Comparison of ENCODE assay signal across 24 mouse cellular contexts in the genomic region with DNA sequence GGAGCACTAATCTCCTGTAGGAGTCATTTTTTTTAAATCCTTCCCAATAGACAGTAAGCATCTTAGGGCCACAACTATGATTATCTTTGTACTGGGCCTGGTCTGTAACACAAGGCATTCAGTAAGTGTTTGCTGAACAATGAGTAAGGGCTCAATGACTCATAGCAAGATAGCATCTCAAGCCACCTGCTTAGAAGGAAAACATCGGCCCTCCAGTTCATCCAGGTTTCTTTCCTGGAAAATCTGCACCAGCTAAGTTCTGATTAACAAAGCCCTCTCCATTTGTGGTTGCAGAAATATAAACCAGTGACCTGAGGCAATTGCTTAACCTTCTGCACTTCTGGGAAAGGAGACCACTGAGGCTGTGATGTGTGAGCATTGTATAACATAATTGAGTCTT. TPM values are rescaled to one million over a fixed set of nuclear protein-coding genes. Genes with fewer than 3 reads are reported as not detected.
A peak's percentile ranks its signal among the peaks of the same experiment; 100 is the strongest.
DNase-seq lines count a peak whose midpoint lies in the region; ATAC-seq and TF ChIP-seq lines count a peak whose summit lies in the region.
"Had no signal": no experiment of that assay in that cellular context is flagged by ENCODE, and none has a peak within 500 bp of the region (broad histone marks: within the 10 kb centered on the region; RNA-seq: fewer than 3 reads in every experiment).

No protein-coding gene starts in this region.

- H3K36me3 ChIP-seq in kidney, embryonic 14.5 days (ENCODE audit: control insufficient read depth, insufficient read depth, low read length), result peaks cover 78% of the 10 kb centered on the region
- H3K36me3 ChIP-seq in kidney, adult 2 months (ENCODE audit: control insufficient read depth, insufficient read depth, low read length), result no peaks in the 10 kb centered on the region; the same call in 1 of the 2 replicates
- peaks cover 15% of the 10 kb centered on the region; the same call in 1 of the 2 replicates for H3K36me3 ChIP-seq in lung, postnatal 0 days (ENCODE audit: insufficient read depth, low read length)
- H3K36me3 ChIP-seq: hindbrain, embryonic 12.5 days had no signal

- no peak overlapping the region for H3K4me3 ChIP-seq in kidney, embryonic 14.5 days (ENCODE audit: low read length)
- no peak overlapping the region for H3K4me3 ChIP-seq in kidney, adult 2 months (ENCODE audit: insufficient read depth, low read depth, low read length)
- H3K4me3 ChIP-seq in lung, postnatal 0 days (ENCODE audit: low read depth, low read length), result no peak overlapping the region
- H3K4me3 ChIP-seq in embryonic fibroblast, embryonic 13.5 days (ENCODE audit: insufficient read depth, low read length), result no peak overlapping the region
- H3K4me3 ChIP-seq in left cerebral cortex, adult 2 months, result no peak overlapping the region
- H3K4me3 ChIP-seq: embryonic facial prominence, embryonic 13.5 days; gastrocnemius, adult 2 months; heart, embryonic 10.5 days; hindbrain, embryonic 12.5 days had no signal

- 87% methylated on average over 1 of the region's 1 CpGs for WGBS in kidney, embryonic 14.5 days
- WGBS in kidney, adult 2 months, result 78% methylated on average over 1 of the region's 1 CpGs
- WGBS in lung, postnatal 0 days, result 51% methylated on average over 1 of the region's 1 CpGs

- H3K4me2 ChIP-seq in kidney, embryonic 14.5 days (replicated peaks; ENCODE audit: low read depth, low read length), result no peak overlapping the region
- no peak overlapping the region for H3K4me2 ChIP-seq in lung, postnatal 0 days (replicated peaks; ENCODE audit: low read depth, low read length)
- H3K4me2 ChIP-seq: embryonic facial prominence, embryonic 13.5 days; hindbrain, embryonic 12.5 days had no signal

- no peak for ATAC-seq in kidney, embryonic 14.5 days (ENCODE audit: low FRiP score, low TSS enrichment)
- peak; percentile 49; the same call in 1 of the 2 replicates for ATAC-seq in lung, postnatal 0 days
- ATAC-seq: activated CD4-positive, CD25-positive, alpha-beta regulatory T cell, adult 4 months; forebrain, embryonic 14.5 days; hindbrain, embryonic 16.5 days had no signal

- 0 out of 2 replicates have a peak, but pooled peaks cover 5% of the 10 kb centered on the region for H3K4me1 ChIP-seq in kidney, embryonic 14.5 days (ENCODE audit: control insufficient read depth, insufficient read depth, low read length)
- H3K4me1 ChIP-seq in kidney, adult 2 months (ENCODE audit: control insufficient read depth, insufficient read depth, low read length), result peaks cover 3% of the 10 kb centered on the region; the same call in 1 of the 2 replicates
- peaks cover 8% of the 10 kb centered on the region; the same call in 1 of the 2 replicates for H3K4me1 ChIP-seq in lung, postnatal 0 days (ENCODE audit: insufficient read depth, low read depth, low read length)
- peaks cover 4% of the 10 kb centered on the region for H3K4me1 ChIP-seq in embryonic fibroblast, embryonic 13.5 days (ENCODE audit: control insufficient read depth, insufficient read depth, low read length)

- DNase-seq in kidney, adult 2 months, result no peak
- peak; percentile 41 for DNase-seq in lung, postnatal 0 days (ENCODE audit: low spot score)
- DNase-seq in lung, postnatal 4 days, result no peak
- DNase-seq in left cerebral cortex, adult 2 months (ENCODE audit: extremely low spot score in 1 of 2, low spot score in 2 of 2), result no peak
- DNase-seq in urinary bladder, postnatal 10 days (ENCODE audit: low spot score), result no peak
- no peak for DNase-seq in natural killer cell, adult 2 months (ENCODE audit: low spot score in 2 of 2)
- DNase-seq: adrenal gland, postnatal 25 days; cerebellum, adult 18-20 months; cerebellum, adult 9-11 months; cerebellum, postnatal 36 days; gastrocnemius, adult 2 months; gastrocnemius, postnatal 25 days; heart, postnatal 10 days; heart, postnatal 4 days had no signal

- no peak overlapping the region for H3K9ac ChIP-seq in kidney, embryonic 14.5 days (ENCODE audit: low read depth, low read length)
- H3K9ac ChIP-seq in lung, postnatal 0 days (replicated peaks; ENCODE audit: low read depth), result no peak overlapping the region
- H3K9ac ChIP-seq: embryonic facial prominence, embryonic 13.5 days; hindbrain, embryonic 12.5 days had no signal

- TF ChIP-seq CTCF in kidney, adult 2 months (conservative IDR thresholded peaks at IDR 0.05; ENCODE audit: insufficient read depth, insufficient read length, low read depth, low read length), result no peak
- no peak for TF ChIP-seq CTCF in lung, postnatal 0 days (IDR thresholded peaks at IDR 0.05)
- TF ChIP-seq CTCF in embryonic fibroblast, embryonic 13.5 days (IDR thresholded peaks at IDR 0.05; ENCODE audit: borderline replicate concordance, insufficient read depth, low read length), result no peak
- TF ChIP-seq CTCF in left cerebral cortex, adult 2 months (IDR thresholded peaks at IDR 0.05), result no peak

- H3K9me3 ChIP-seq in kidney, embryonic 14.5 days (ENCODE audit: control insufficient read depth, low read length), result no peaks in the 10 kb centered on the region
- H3K9me3 ChIP-seq in lung, postnatal 0 days (ENCODE audit: low read length), result no peaks in the 10 kb centered on the region
- H3K9me3 ChIP-seq: embryonic facial prominence, embryonic 13.5 days; heart, embryonic 10.5 days; hindbrain, embryonic 12.5 days had no signal

- no peaks in the 10 kb centered on the region for H3K27me3 ChIP-seq in kidney, embryonic 14.5 days (ENCODE audit: control insufficient read depth, insufficient read depth, low read length)
- H3K27me3 ChIP-seq in kidney, adult 2 months (replicated peaks; ENCODE audit: control insufficient read depth, insufficient read depth, low read length), result no peaks in the 10 kb centered on the region
- H3K27me3 ChIP-seq in lung, postnatal 0 days (replicated peaks; ENCODE audit: insufficient read depth, low read length), result no peaks in the 10 kb centered on the region
- H3K27me3 ChIP-seq: embryonic facial prominence, embryonic 13.5 days; hindbrain, embryonic 12.5 days had no signal

- intact Hi-C loops in left cerebral cortex, adult 2 months (cut with DNase I), result no loop called here

- TF ChIP-seq EP300 in lung, postnatal 0 days (IDR thresholded peaks at IDR 0.05), result no peak; the same call in 1 of the 2 replicates

- TF ChIP-seq POLR2A in kidney, adult 2 months (IDR thresholded peaks at IDR 0.05; ENCODE audit: low read depth, low read length), result no peak
- no peak for TF ChIP-seq POLR2A in embryonic fibroblast, embryonic 13.5 days (IDR thresholded peaks at IDR 0.05; ENCODE audit: low read depth, low read length)

- H3K27ac ChIP-seq in kidney, embryonic 14.5 days (ENCODE audit: low read depth, low read length), result peak overlapping the region; percentile 9; the same call in 1 of the 2 replicates
- no peak overlapping the region for H3K27ac ChIP-seq in kidney, adult 2 months (ENCODE audit: insufficient read depth, low read depth, low read length)
- H3K27ac ChIP-seq in lung, postnatal 0 days (ENCODE audit: low read length), result no peak overlapping the region
- peak overlapping the region; percentile 32; the same call in 1 of the 2 replicates for H3K27ac ChIP-seq in embryonic fibroblast, embryonic 13.5 days (ENCODE audit: insufficient read depth, low read length)
- H3K27ac ChIP-seq in left cerebral cortex, adult 2 months, result no peak overlapping the region
- H3K27ac ChIP-seq: embryonic facial prominence, embryonic 13.5 days; gastrocnemius, adult 2 months; heart, embryonic 10.5 days; hindbrain, embryonic 12.5 days had no signal

RNA-seq across cellular contexts. Expression of gene Gm15737, which starts 34.9 kb away (rescaled TPM):
- 0.26 and 0.27 TPM in 2 replicates for polyA plus RNA-seq in kidney, embryonic 14.5 days (2014; fragmentation: Nextera tagmentation; extraction: Ambion mirVana)
- polyA plus RNA-seq in kidney, adult 2 months (2012; rRNA removed), result 0.01 TPM in 1 of 2 replicates, not detected in the other
- polyA plus RNA-seq in lung, postnatal 0 days (2015; fragmentation: Nextera tagmentation; extraction: Ambion mirVana), result 0.05 TPM in 2 replicates
- polyA plus RNA-seq in embryonic fibroblast, embryonic 13.5 days (2011; ENCODE audit: insufficient read length, low read depth, missing spikeins), result not detected in 2 replicates
- not detected for total RNA-seq in left cerebral cortex, adult 2 months (2021)
- total RNA-seq: adrenal gland, adult 18-20 months; adrenal gland, postnatal 25 days; granulocyte monocyte progenitor cell, adult 5-6 weeks had no signal
- polyA plus RNA-seq: activated CD4-positive, CD25-positive, alpha-beta regulatory T cell, adult 4 months; embryonic facial prominence, embryonic 13.5 days; forebrain, embryonic 14.5 days; hindbrain, embryonic 12.5 days; hindbrain, embryonic 16.5 days had no signal

RNA-seq across cellular contexts. Expression of gene Adamts9, which starts 39.3 kb away (rescaled TPM):
- 19.9 and 20.7 TPM in 2 replicates for polyA plus RNA-seq in kidney, embryonic 14.5 days (2014; fragmentation: Nextera tagmentation; extraction: Ambion mirVana)
- 6.3 and 6.7 TPM in 2 replicates for polyA plus RNA-seq in kidney, adult 2 months (2012; rRNA removed)
- polyA plus RNA-seq in lung, postnatal 0 days (2015; fragmentation: Nextera tagmentation; extraction: Ambion mirVana), result 6.4 and 7.2 TPM in 2 replicates
- 7.3 and 12.4 TPM in 2 replicates for polyA plus RNA-seq in embryonic fibroblast, embryonic 13.5 days (2011; ENCODE audit: insufficient read length, low read depth, missing spikeins)
- 1 to 10 TPM; 2.8 to 3.9 TPM for total RNA-seq in left cerebral cortex, adult 2 months (2021)
- total RNA-seq: granulocyte monocyte progenitor cell, adult 5-6 weeks had no signal

Comparison
In these comparisons a context has a peak if more than half of its experiments do, and no peak if none do; other contexts are left out.
1. H3K27ac ChIP-seq: peak in kidney, embryonic 14.5 days (single experiment) and embryonic fibroblast, embryonic 13.5 days (single experiment); none in kidney, adult 2 months (single experiment), lung, postnatal 0 days (single experiment) and left cerebral cortex, adult 2 months (single experiment).